Mouse (Mus musculus): ENCODE measurements around the gene Pdlim4.

- TF ChIP-seq CTCF (conservative IDR thresholded peaks at IDR 0.05; ENCODE audit: low read length) (no peak), POU5F1 (IDR thresholded peaks at IDR 0.05; ENCODE audit: borderline replicate concordance, low read length) (no peak), NANOG (IDR thresholded peaks at IDR 0.05; ENCODE audit: borderline replicate concordance, low read length) (no peak)
Measured at GRCm38 (mm10) chr11:54062753-54063471, 5.9 kb downstream of the Pdlim4 start.

Data from E14TG2a.4 (cell line).